Mouse (Mus musculus) embryonic fibroblast, embryonic 13.5 days (primary cell): ENCODE data around the gene Serpinc1.

Experiments
- CTCF ChIP-seq: IDR thresholded peaks from 2 replicates; pipeline ENCODE4 v1.5.1; 2011; ENCODE audit warnings: mild to moderate bottlenecking, control low read depth, low read length, moderate library complexity, borderline replicate concordance; ENCODE audit not compliant: insufficient read depth
- POLR2A ChIP-seq: IDR thresholded peaks from 2 replicates; pipeline ENCODE4 v1.6.1; 2011; ENCODE audit warnings: low read depth, mild to moderate bottlenecking, control low read depth, low read length, moderate library complexity

- TF ChIP-seq POLR2A = no peak
- TF ChIP-seq CTCF = no peak
Measured at GRCm38 (mm10) chr1:161046972-161047371, 68.6 kb downstream of the Serpinc1 start.
